Mouse (Mus musculus): ENCODE results near the gene Dcbld1. TPM values are rescaled to one million over a fixed set of nuclear protein-coding genes. Genes with fewer than 3 reads are reported as not detected.
"Not testable (repeated sequence)": the region's sequence is repeated elsewhere in the genome, so short reads cannot be mapped to it uniquely, and the experiment has no call there.

Gene Dcbld1
- polyA plus RNA-seq, 1 experiment from 2014 or later = 29.2 TPM

- H3K9me3 ChIP-seq = no peaks in the 10 kb centered on the region
- ATAC-seq (ENCODE audit: borderline replicate concordance, extremely low read depth, low FRiP score, low TSS enrichment) = no peak
- no peak overlapping the region for H3K27ac ChIP-seq
- H3K4me3 ChIP-seq = no peak overlapping the region
- 8% methylated on average over 1 of the region's 1 CpGs for WGBS
- no peaks in the 10 kb centered on the region for H3K27me3 ChIP-seq
- H3K4me2 ChIP-seq = no peak overlapping the region
- H3K36me3 ChIP-seq = peaks cover 5% of the 10 kb centered on the region
- no peak overlapping the region for H3K9ac ChIP-seq
- no peaks in the 10 kb centered on the region for H3K4me1 ChIP-seq
Observed at GRCm38 (mm10) chr10:52331007-52331406, 97.6 kb downstream of the Dcbld1 start.

DNA sequence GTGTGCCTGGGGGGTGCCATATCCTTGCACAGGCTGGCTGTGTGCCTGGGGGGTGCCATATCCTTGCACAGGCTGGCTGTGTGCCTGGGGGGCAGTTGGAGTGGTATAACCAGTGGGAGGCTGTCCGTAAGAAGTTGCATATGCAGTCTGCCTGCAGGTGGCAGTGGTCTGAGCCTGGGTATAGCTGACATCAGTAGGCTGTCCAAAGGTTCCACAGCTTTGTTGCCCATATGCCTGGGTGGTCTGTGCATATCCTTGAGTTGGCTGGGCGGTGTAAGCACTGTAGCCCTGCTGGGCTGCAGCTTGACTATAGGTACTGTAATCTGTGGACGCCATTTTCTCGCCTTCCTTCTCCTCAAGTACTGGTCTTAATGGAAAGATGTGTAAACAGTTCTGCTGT lies 109.9 kb downstream of the Dcbld1 start:
- not testable (repeated sequence) for H3K27ac ChIP-seq
- WGBS = 92% methylated on average over 4 of the region's 4 CpGs

GRCm38 (mm10) chr10:52353184-52353583 lies 119.8 kb downstream of the Dcbld1 start:
- no peaks in the 10 kb centered on the region for H3K9me3 ChIP-seq
- H3K9ac ChIP-seq = no peak overlapping the region
- H3K4me3 ChIP-seq = no peak overlapping the region
- 77% methylated on average over 9 of the region's 9 CpGs for WGBS
- no peak overlapping the region for H3K4me2 ChIP-seq
- H3K27me3 ChIP-seq = no peaks in the 10 kb centered on the region
- peaks cover 39% of the 10 kb centered on the region for H3K36me3 ChIP-seq
- ATAC-seq (ENCODE audit: borderline replicate concordance, extremely low read depth, low FRiP score, low TSS enrichment) = no peak
- H3K4me1 ChIP-seq = no peaks in the 10 kb centered on the region
- H3K27ac ChIP-seq = no peak overlapping the region

More for the DNA sequence above, 109.9 kb downstream of the Dcbld1 start:
- peaks cover 56% of the 10 kb centered on the region for H3K36me3 ChIP-seq
- not testable (repeated sequence) for ATAC-seq (ENCODE audit: borderline replicate concordance, extremely low read depth, low FRiP score, low TSS enrichment); H3K4me2 ChIP-seq; H3K4me3 ChIP-seq; H3K27me3 ChIP-seq; H3K9ac ChIP-seq; H3K9me3 ChIP-seq; H3K4me1 ChIP-seq

DNA sequence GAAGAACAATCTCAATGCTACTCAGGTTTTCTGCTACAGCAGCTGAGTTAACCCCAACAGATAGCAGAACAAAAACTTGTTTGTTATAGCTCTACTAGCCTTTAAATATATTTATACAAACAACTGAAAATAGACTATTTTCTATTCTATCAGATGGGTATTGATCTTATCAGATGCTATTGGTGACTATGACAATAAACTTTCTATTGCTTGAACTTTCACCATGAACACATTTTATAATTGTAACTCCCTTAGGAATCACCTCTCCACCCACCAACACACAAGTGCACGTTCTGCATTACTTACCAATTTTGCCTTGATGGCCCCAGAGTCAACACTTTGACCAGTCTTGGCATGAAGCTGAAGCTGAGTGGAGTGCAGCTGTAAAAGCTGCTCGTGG lies 125.0 kb downstream of the Dcbld1 start, which contains the start of gene Gm26741:
Gene Gm26741 (plus strand): TSS at position 301 of the 400 bp plus-strand sequence.
- no peak for ATAC-seq (ENCODE audit: borderline replicate concordance, extremely low read depth, low FRiP score, low TSS enrichment)
- H3K4me2 ChIP-seq = no peak within 1 kb of the TSS
- 88% methylated on average over 2 of the region's 2 CpGs for WGBS

GRCm38 (mm10) chr10:52360241-52360735 lies 126.9 kb downstream of the Dcbld1 start:
- H3K4me1 ChIP-seq = no peaks in the 10 kb centered on the region
- no peak overlapping the region for H3K4me2 ChIP-seq
- no peak for ATAC-seq (ENCODE audit: borderline replicate concordance, extremely low read depth, low FRiP score, low TSS enrichment)
- no peaks in the 10 kb centered on the region for H3K9me3 ChIP-seq
- no peak overlapping the region for H3K27ac ChIP-seq
- no peaks in the 10 kb centered on the region for H3K27me3 ChIP-seq
- WGBS = 98% methylated on average over 4 of the region's 4 CpGs
- H3K36me3 ChIP-seq = peaks cover 4% of the 10 kb centered on the region; the same call in 1 of the 2 replicates
- H3K9ac ChIP-seq = no peak overlapping the region
- H3K4me3 ChIP-seq = no peak overlapping the region

More for the DNA sequence above, 125.0 kb downstream of the Dcbld1 start, which contains the start of gene Gm26741:
- H3K4me1 ChIP-seq = no peaks in the 10 kb centered on the region
- H3K36me3 ChIP-seq = peaks cover 7% of the 10 kb centered on the region; the same call in 1 of the 2 replicates
- no peaks in the 10 kb centered on the region for H3K27me3 ChIP-seq
- H3K4me3 ChIP-seq = no peak within 1 kb of the TSS
- no peaks in the 10 kb centered on the region for H3K9me3 ChIP-seq
- no peak within 1 kb of the TSS for H3K9ac ChIP-seq
- H3K27ac ChIP-seq = no peak within 1 kb of the TSS

- no peaks in the 10 kb centered on the region for H3K4me1 ChIP-seq
- H3K9ac ChIP-seq = no peak overlapping the region
- WGBS = 92% methylated on average over 9 of the region's 9 CpGs
- peaks cover 4% of the 10 kb centered on the region; the same call in 1 of the 2 replicates for H3K36me3 ChIP-seq
- H3K4me2 ChIP-seq = no peak overlapping the region
- no peaks in the 10 kb centered on the region for H3K9me3 ChIP-seq
- H3K4me3 ChIP-seq = no peak overlapping the region
- H3K27me3 ChIP-seq = no peaks in the 10 kb centered on the region
- no peak for ATAC-seq (ENCODE audit: borderline replicate concordance, extremely low read depth, low FRiP score, low TSS enrichment)
- no peak overlapping the region for H3K27ac ChIP-seq
Observed at GRCm38 (mm10) chr10:52360862-52361609, 127.6 kb downstream of the Dcbld1 start.

DNA sequence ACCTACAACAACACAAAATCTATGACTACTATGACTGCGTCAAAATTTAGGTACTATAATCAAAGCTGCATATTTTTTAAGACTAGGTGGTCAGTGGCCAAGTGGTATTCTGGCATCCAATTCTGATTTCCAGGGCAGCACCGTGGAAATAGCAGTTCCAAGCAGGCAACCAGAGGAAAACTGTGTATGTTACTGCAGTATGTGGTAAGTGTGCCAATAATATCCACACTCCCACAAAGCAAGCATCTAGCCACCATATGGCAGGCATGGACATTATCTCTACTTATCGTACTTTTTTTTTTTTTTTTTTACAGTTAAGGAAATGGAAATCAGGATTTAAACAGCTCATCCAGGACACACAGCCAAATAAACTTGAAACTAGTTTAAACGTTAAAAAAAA lies 135.0 kb downstream of the Dcbld1 start:
- H3K4me1 ChIP-seq = no peaks in the 10 kb centered on the region
- H3K27ac ChIP-seq = no peak overlapping the region
- WGBS = 79% methylated on average over 4 of the region's 4 CpGs
- no peaks in the 10 kb centered on the region for H3K36me3 ChIP-seq
- H3K27me3 ChIP-seq = no peaks in the 10 kb centered on the region
- H3K9me3 ChIP-seq = no peaks in the 10 kb centered on the region
- H3K9ac ChIP-seq = no peak overlapping the region
- no peak overlapping the region for H3K4me2 ChIP-seq
- H3K4me3 ChIP-seq = no peak overlapping the region
- ATAC-seq (ENCODE audit: borderline replicate concordance, extremely low read depth, low FRiP score, low TSS enrichment) = no peak

Other genes with a start within 250 kb of the Dcbld1 start
- gene Vgll2, start 211.1 kb upstream of the Dcbld1 start, polyA plus RNA-seq (2015; fragmentation: Nextera tagmentation; extraction: Ambion mirVana) = 0.13 and 0.15 TPM in 2 replicates
- 0.07 and 0.08 TPM in 2 replicates for gene Ros1, start 38.4 kb upstream of the Dcbld1 start, polyA plus RNA-seq (2015; fragmentation: Nextera tagmentation; extraction: Ambion mirVana)
- not detected in 2 replicates for gene Gm26741, start 125.1 kb downstream of the Dcbld1 start, polyA plus RNA-seq (2015; fragmentation: Nextera tagmentation; extraction: Ambion mirVana)
- 22.3 and 22.7 TPM in 2 replicates for gene Gopc, start 148.5 kb downstream of the Dcbld1 start, polyA plus RNA-seq (2015; fragmentation: Nextera tagmentation; extraction: Ambion mirVana)
- not detected in 2 replicates for gene Nepn, start 155.4 kb downstream of the Dcbld1 start, polyA plus RNA-seq (2015; fragmentation: Nextera tagmentation; extraction: Ambion mirVana)
- 10.9 and 11.8 TPM in 2 replicates for gene Nus1, start 183.9 kb downstream of the Dcbld1 start, polyA plus RNA-seq (2015; fragmentation: Nextera tagmentation; extraction: Ambion mirVana)

All from lung, embryonic 15.5 days (tissue).